Mouse (Mus musculus): ENCODE data around the gene Zfp846. TPM values are rescaled to one million over a fixed set of nuclear protein-coding genes. Genes with fewer than 3 reads are reported as not detected.
"Not testable (repeated sequence)": the region's sequence is repeated elsewhere in the genome, so short reads cannot be mapped to it uniquely, and the experiment has no call there.

Zfp846 gene
- polyA plus RNA-seq, 1 experiment from 2014 or later, result 46.4 TPM

DNA sequence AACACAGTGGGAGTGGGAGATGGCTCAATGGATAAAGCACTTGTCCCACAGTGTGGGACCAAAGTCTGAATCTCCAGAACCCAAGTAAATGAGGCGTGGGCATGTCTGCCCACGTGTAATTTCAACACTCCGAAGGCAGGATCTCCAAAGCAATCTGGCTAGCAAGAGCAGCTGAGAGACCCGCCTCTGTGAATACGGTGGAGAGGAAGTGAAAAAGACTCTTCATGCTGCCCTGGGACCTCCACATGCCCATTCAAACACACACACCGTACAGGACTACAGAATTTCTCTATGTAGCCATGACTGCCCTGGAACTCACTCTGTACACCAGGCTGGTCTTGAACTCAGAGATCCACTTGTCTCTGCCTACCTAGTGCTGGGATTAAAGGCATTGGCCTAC is 20.2 kb downstream of the Zfp846 start:
- Histone ChIP-seq H3K27ac (no peak overlapping the region), H3K36me3 (peaks cover 40% of the 10 kb centered on the region), H3K4me2 (no peak overlapping the region), H3K4me3 (no peak overlapping the region), H3K4me1 (replicated peaks) (peaks cover 2% of the 10 kb centered on the region), H3K9ac (no peak overlapping the region), H3K27me3 (no peaks in the 10 kb centered on the region), H3K9me3 (no peaks in the 10 kb centered on the region)
- no peak for ATAC-seq (ENCODE audit: low FRiP score)
- WGBS, result 79% methylated on average over 6 of the region's 6 CpGs

DNA sequence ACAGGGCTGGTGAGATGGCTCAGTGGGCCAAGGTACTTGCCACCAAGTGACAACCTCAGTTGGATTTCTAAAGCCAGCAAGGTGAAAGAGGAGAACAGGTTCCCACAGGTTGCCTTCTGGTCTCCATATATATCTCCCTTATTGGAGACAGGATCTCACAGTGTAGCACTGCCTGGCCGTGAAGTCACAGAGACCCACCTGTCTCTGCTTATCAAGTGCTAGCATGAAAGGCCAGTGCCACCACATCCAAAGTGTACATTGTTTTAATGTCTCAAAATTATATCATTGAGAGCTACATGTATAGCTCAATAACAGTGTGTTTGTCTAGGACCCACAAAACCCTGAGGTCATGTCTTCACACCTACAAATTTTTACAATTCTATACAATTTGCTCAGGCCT is 25.2 kb downstream of the Zfp846 start:
- ATAC-seq (ENCODE audit: low FRiP score), result no peak
- Histone ChIP-seq H3K4me3 (peak overlapping the region; percentile 59; the same call in 1 of the 2 replicates), H3K4me2 (peak overlapping the region; percentile 66), H3K9me3 (peaks cover 3% of the 10 kb centered on the region; the same call in 1 of the 2 replicates), H3K4me1 (replicated peaks) (peaks cover 12% of the 10 kb centered on the region), H3K27ac (peak overlapping the region; percentile 96; the same call in 1 of the 2 replicates), H3K36me3 (peaks cover 23% of the 10 kb centered on the region), H3K27me3 (no peaks in the 10 kb centered on the region), H3K9ac (peak overlapping the region; percentile 84)
- WGBS, result 96% methylated on average over 1 of the region's 1 CpGs

DNA sequence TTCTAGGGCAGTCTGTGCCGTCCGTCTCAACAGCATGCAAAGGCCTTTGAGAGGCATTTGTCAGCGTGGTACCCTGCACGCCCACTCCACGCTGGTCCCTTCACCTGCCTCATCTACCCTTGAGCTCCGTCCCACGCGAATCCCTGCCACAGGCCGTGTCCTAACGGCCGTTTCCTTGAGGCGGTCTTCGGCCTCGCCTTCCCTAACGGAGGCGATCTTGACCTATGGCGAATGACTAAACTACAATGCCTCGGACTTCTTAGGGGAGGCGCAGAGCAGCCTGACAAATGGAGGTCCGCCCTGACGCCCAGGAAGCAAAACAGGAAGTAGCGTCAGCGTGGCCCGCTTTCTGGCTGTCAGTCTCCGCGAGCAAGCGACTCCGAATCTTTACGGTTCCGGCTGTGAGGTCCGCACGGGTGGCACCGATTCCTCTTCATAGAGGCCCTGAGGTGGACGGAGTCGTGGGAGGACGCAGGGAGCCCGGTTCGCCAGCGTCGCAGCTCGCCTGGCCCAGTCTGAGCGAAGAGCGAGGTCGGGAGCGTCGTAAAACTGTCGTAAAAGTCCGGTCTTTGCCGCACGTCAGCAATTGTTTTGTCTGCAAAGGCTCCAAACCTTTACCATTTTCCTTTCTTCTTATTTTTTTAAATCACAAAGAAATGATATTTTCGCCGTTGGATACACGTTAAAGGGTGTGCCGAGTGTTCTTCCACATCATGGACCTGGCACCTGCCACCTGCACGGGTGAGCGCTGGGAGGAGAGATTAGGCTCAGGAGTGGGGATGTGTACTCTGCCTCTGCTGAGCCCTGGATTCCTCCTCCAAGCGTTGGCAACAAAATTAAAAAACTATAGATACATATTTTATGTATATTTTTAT is 26.2 kb downstream of the Zfp846 start:
- H3K9me3 ChIP-seq, result peaks cover 3% of the 10 kb centered on the region; the same call in 1 of the 2 replicates
- ATAC-seq (ENCODE audit: low FRiP score), result peak; percentile 93

DNA sequence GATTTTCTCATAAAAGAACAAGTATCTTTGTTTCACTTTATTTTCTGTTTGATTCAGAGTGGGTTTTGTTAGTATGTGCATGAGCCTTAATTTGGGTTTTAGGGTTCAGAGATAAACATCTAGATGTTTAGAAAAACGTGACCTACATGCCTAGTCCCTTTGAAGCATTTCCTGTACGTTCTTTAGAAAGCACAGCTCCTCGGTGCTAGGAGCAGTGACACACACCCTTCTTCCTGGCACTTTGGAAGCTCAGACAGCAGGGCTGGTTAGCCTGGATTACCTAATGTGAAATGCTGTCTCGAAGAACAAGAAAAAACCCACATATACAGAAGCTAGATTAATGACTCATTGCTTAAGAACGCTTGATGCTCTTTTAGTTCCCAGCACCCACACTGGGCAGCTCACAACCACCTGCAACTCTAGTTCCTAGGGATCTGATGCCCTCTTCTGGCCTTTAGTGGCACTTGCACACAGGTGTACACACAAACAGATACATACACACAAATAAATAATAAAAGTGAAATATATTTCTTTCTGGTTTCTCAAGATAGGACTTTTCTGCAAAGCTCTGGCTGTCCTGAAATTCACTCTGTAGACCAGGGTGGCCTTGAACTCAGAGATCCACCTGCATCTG is 28.9 kb downstream of the Zfp846 start:
- H3K9ac ChIP-seq, result no peak overlapping the region
- H3K4me2 ChIP-seq, result no peak overlapping the region
- H3K4me1 ChIP-seq (replicated peaks), result peaks cover 12% of the 10 kb centered on the region
- H3K27me3 ChIP-seq, result no peaks in the 10 kb centered on the region
- peaks cover 13% of the 10 kb centered on the region for H3K36me3 ChIP-seq
- no peak for ATAC-seq (ENCODE audit: low FRiP score)
- H3K4me3 ChIP-seq, result no peak overlapping the region
- H3K9me3 ChIP-seq, result peaks cover 3% of the 10 kb centered on the region; the same call in 1 of the 2 replicates
- H3K27ac ChIP-seq, result no peak overlapping the region
- 90% methylated on average over 5 of the region's 5 CpGs for WGBS

More for the DNA sequence above, 26.2 kb downstream of the Zfp846 start:
- H3K4me2 ChIP-seq, result peak overlapping the region; percentile 66
- WGBS, result under 1% methylated on average over 57 of the region's 57 CpGs
- no peaks in the 10 kb centered on the region for H3K27me3 ChIP-seq
- H3K4me1 ChIP-seq (replicated peaks), result peaks cover 12% of the 10 kb centered on the region
- peak overlapping the region; percentile 59 for H3K4me3 ChIP-seq
- peak overlapping the region; percentile 84 for H3K9ac ChIP-seq
- peak overlapping the region; percentile 96 for H3K27ac ChIP-seq
- peaks cover 16% of the 10 kb centered on the region for H3K36me3 ChIP-seq

DNA sequence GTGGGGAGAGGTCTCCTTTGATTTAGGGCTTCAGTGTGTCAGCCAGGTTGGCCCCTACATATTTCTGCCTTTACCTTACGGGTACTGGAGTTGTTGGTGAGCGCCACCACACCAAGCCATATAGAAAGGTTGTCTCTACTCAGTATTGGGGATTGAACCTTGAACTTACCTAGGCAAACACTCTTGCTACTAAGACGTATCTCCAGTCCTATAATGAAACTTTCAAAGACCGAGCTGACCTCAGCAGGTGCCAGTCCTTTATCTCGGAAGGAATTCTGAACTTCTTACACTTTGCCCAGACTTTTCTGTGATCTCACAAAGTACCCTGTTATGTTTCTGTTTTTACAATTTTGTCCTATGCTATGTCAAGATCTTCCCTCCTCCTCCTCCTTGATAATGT is 30.9 kb downstream of the Zfp846 start:
- ATAC-seq (ENCODE audit: low FRiP score), result no peak
- H3K4me3 ChIP-seq, result no peak overlapping the region

DNA sequence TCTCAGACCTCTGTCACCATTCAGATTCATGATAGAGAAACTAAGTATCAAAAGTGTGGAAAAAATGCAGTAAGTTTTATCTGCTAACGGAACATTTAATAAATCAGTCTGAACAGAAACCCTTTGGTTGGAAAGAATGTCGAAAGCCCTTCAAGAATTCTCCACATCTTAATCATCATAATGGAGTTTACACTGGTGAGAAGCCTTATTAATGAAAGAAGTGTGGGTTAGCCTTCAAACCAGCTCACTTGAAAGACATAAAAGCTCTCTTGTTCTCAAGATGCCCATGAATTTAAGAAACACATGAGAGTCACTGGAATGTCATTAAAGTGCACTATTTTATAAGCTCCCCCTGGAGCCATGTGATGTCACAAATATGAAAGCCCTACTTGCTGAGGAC is 35.6 kb downstream of the Zfp846 start:
- Histone ChIP-seq H3K36me3 (peaks cover 17% of the 10 kb centered on the region), H3K4me2 (no peak overlapping the region), H3K9ac (no peak overlapping the region), H3K27me3 (no peaks in the 10 kb centered on the region), H3K4me3 (no peak overlapping the region), H3K4me1 (replicated peaks) (no peaks in the 10 kb centered on the region), H3K27ac (no peak overlapping the region), H3K9me3 (no peaks in the 10 kb centered on the region)
- ATAC-seq (ENCODE audit: low FRiP score), result no peak
- 89% methylated on average over 2 of the region's 2 CpGs for WGBS

More for the DNA sequence above, 30.9 kb downstream of the Zfp846 start:
- Histone ChIP-seq H3K27ac (no peak overlapping the region), H3K27me3 (no peaks in the 10 kb centered on the region), H3K4me2 (no peak overlapping the region), H3K4me1 (replicated peaks) (peaks cover 3% of the 10 kb centered on the region; the same call in 1 of the 2 replicates), H3K9me3 (peaks cover 3% of the 10 kb centered on the region; the same call in 1 of the 2 replicates), H3K9ac (no peak overlapping the region), H3K36me3 (peaks cover 20% of the 10 kb centered on the region)
- WGBS, result 82% methylated on average over 5 of the region's 5 CpGs

DNA sequence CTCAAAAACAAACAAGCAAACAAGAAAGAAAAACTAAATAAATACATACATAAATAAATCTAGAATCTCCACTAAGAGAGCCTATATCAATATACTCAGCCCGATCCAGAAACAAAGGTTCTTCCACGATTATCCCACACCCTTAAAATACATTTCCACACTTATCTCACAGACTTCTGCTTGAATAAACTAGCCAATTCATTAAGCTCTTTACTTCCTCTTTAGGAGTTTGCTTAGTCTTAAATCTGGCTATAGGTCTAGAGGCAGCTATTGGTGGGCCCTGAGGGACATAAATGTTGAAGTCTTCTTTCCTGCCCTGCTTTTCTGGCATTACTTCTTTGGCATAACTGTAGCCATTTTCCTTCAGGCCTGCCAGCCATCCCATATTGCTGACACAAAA is 50.2 kb downstream of the Zfp846 start:
- Histone ChIP-seq H3K36me3 (peaks cover 18% of the 10 kb centered on the region), H3K4me3 (no peak overlapping the region), H3K4me1 (replicated peaks) (no peaks in the 10 kb centered on the region), H3K27ac (no peak overlapping the region), H3K27me3 (no peaks in the 10 kb centered on the region), H3K9me3 (no peaks in the 10 kb centered on the region), H3K9ac (no peak overlapping the region), H3K4me2 (no peak overlapping the region)
- no peak for ATAC-seq (ENCODE audit: low FRiP score)
- 96% methylated on average over 2 of the region's 2 CpGs for WGBS

DNA sequence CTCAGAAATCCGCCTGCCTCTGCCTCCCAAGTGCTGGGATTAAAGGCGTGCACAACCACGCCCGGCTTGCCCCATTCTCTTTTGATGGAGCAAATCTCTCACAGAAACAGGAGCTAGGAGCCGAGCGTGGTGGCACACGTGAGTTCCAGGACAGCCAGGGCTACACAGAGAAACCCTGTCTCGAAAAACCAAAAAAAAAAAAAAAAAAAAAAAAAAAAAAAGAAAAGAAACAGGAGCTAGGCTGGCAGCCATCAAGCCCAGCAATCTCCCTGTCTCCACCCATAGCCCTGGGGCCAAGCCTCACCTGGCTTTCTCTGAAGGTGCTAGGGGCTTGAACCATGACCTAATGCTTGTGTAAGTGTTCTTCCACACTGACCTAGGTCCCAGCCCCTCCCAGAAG is 54.6 kb downstream of the Zfp846 start:
- WGBS, result 95% methylated on average over 8 of the region's 8 CpGs
- not testable (repeated sequence) for H3K4me2 ChIP-seq; H3K27me3 ChIP-seq; ATAC-seq (ENCODE audit: low FRiP score); H3K4me3 ChIP-seq; H3K27ac ChIP-seq; H3K9me3 ChIP-seq; H3K9ac ChIP-seq
- Histone ChIP-seq H3K4me1 (replicated peaks) (peaks cover 13% of the 10 kb centered on the region), H3K36me3 (peaks cover 26% of the 10 kb centered on the region)

DNA sequence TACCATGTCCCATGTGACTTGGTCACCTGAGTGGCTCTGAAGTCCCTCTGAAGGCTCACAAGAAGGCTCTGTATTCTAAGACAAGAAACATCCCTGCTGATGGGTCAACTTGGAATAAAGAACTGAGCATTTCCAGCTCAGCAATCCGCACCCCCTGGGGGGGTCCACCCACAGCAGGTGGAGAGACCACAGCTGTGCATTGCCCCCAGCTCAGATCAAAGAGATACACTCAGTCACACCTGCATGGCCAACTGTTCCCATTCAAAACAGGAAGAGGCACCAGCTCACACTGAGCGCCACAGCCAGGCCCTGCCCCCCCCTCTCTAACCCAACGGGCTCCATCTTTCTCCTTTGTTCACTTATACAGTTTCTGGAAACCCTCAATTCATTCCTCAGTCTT is 55.2 kb downstream of the Zfp846 start:
- Histone ChIP-seq H3K4me1 (replicated peaks) (peaks cover 19% of the 10 kb centered on the region), H3K9ac (no peak overlapping the region), H3K36me3 (peaks cover 26% of the 10 kb centered on the region), H3K4me3 (no peak overlapping the region), H3K27ac (no peak overlapping the region), H3K4me2 (no peak overlapping the region), H3K9me3 (no peaks in the 10 kb centered on the region), H3K27me3 (no peaks in the 10 kb centered on the region)
- ATAC-seq (ENCODE audit: low FRiP score), result peak; percentile 55; the same call in 1 of the 2 replicates
- 85% methylated on average over 3 of the region's 3 CpGs for whole genome bisulfite sequencing

DNA sequence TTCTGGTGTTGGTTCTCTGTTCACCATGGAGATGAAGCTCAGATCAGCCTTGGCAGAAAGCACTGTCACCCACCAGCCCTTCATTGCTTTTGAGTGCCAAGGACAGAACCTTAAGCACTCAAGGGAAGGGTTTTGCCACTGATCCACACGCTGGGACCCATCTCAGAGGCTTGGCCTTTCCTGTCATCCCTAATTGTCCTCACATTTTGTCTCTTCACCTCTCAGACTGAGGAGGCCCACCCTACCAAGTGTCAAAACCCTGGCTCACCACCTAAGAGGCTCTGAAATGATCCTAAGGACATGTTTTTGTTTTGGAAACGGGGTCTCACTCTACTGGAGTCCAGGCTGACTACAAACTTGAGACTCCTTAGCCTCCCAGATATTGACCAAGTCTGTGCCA is 55.7 kb downstream of the Zfp846 start:
- WGBS, result 87% methylated on average over 2 of the region's 2 CpGs
- no peak for ATAC-seq (ENCODE audit: low FRiP score)
- H3K9me3 ChIP-seq, result no peaks in the 10 kb centered on the region

DNA sequence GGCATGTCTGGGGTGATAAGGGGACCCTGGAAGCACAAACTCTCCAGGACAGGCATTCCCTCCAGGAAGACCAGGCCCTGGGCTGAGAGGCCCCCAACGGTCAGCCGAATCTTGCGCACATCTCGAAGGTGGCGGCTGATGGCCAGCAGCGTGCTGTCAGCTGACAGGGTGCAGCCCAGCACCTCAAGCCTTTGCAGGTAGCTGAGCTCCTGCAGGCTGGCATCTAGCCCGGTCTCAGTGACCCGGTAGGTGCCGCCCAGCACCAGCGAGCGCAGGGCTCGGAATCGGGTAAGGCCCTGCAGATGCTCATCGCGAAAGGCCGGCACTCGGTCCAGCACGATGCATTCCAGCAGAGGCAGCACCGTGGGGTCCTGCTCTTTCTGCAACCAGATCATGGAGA is 57.5 kb downstream of the Zfp846 start:
- Histone ChIP-seq H3K27me3 (no peaks in the 10 kb centered on the region), H3K4me2 (no peak overlapping the region), H3K27ac (no peak overlapping the region), H3K36me3 (peaks cover 26% of the 10 kb centered on the region), H3K9me3 (no peaks in the 10 kb centered on the region), H3K4me3 (no peak overlapping the region), H3K4me1 (replicated peaks) (peaks cover 29% of the 10 kb centered on the region), H3K9ac (no peak overlapping the region; the same call in 1 of the 2 replicates)
- 95% methylated on average over 19 of the region's 19 CpGs for WGBS
- no peak for ATAC-seq (ENCODE audit: low FRiP score)

More for the DNA sequence above, 55.7 kb downstream of the Zfp846 start:
- no peak overlapping the region for H3K4me2 ChIP-seq
- no peak overlapping the region for H3K27ac ChIP-seq
- no peaks in the 10 kb centered on the region for H3K27me3 ChIP-seq
- no peak overlapping the region for H3K9ac ChIP-seq
- H3K36me3 ChIP-seq, result peaks cover 26% of the 10 kb centered on the region
- peaks cover 24% of the 10 kb centered on the region for H3K4me1 ChIP-seq (replicated peaks)
- H3K4me3 ChIP-seq, result no peak overlapping the region

DNA sequence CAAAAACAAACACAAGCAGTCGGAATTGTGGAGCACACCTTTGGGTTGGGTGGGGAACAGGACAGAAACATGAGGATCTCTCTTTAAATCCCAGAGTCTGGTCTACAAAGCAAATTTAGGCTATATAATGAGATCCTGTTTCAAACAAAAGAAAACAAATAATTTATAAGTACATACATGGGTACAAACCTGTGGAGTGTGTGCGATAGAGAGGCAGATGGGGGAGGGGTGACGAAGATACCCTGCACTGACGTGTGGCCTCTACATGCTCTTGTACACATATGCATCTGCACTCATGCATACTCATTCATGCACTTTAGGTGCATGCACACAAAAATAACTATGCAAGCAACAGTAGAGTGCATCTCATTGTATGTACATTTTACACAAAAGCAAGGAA is 58.4 kb downstream of the Zfp846 start:
- no peak for ATAC-seq (ENCODE audit: low FRiP score)
- Histone ChIP-seq H3K4me1 (replicated peaks) (peaks cover 32% of the 10 kb centered on the region), H3K4me3 (no peak overlapping the region), H3K27ac (no peak overlapping the region), H3K36me3 (peaks cover 26% of the 10 kb centered on the region), H3K27me3 (no peaks in the 10 kb centered on the region), H3K4me2 (no peak overlapping the region), H3K9me3 (no peaks in the 10 kb centered on the region), H3K9ac (no peak overlapping the region)
- 87% methylated on average over 4 of the region's 4 CpGs for WGBS

Data from hindbrain, embryonic 13.5 days (tissue).